ENCODE assay signal across 22 mouse cellular contexts in the genomic region with DNA sequence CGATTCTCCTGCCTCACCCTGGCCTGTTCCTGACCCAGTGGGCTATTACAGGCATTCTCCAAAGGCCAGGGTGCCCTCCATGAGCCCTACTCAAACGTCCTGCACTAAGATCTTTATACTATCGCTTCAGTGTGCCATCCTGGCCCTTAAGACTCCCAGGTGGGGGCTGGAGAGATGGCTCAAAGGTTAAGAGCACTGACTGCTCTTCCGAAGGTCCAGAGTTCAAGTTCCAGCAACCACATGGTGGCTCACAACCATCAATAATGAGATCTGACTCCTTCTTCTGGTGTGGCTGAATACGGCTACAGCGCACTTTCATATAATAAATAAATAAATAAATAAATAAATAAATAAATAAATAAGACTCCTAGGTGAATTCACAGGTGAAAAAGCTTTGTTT. TPM values are rescaled to one million over a fixed set of nuclear protein-coding genes. Genes with fewer than 3 reads are reported as not detected.
A peak's percentile ranks its signal among the peaks of the same experiment; 100 is the strongest.
DNase-seq lines count a peak whose midpoint lies in the region; ATAC-seq and TF ChIP-seq lines count a peak whose summit lies in the region.
"Had no signal": no experiment of that assay in that cellular context is flagged by ENCODE, and none has a peak within 500 bp of the region (broad histone marks: within the 10 kb centered on the region; RNA-seq: fewer than 3 reads in every experiment).

No protein-coding gene starts in this region.

- DNase-seq in kidney, adult 11 months, result peak; percentile 50
- DNase-seq in kidney, postnatal 4 days, result no peak
- peak; percentile 68 for DNase-seq in kidney, adult 2 months
- DNase-seq in kidney, postnatal 14 days, result no peak
- DNase-seq in kidney, postnatal 25 days, result peak; percentile 32 to 63
- DNase-seq: adrenal gland, adult 2 months; adrenal gland, postnatal 10 days; adrenal gland, postnatal 25 days; cerebellum, adult 11 months; cerebellum, adult 18-20 months; cerebellum, adult 8-10 months; cerebellum, adult 9-11 months; cerebellum, postnatal 14 days; cerebellum, postnatal 36 days; embryo, embryonic 11 days had no signal

- no peaks in the 10 kb centered on the region for H3K9me3 ChIP-seq in kidney, embryonic 16.5 days (ENCODE audit: low read length)
- H3K9me3 ChIP-seq: embryonic facial prominence, embryonic 13.5 days; embryonic facial prominence, embryonic 15.5 days; forebrain, embryonic 10.5 days; forebrain, embryonic 12.5 days had no signal

- H3K9ac ChIP-seq in kidney, embryonic 16.5 days (replicated peaks; ENCODE audit: low read length), result no peak overlapping the region
- H3K9ac ChIP-seq: embryonic facial prominence, embryonic 13.5 days; embryonic facial prominence, embryonic 15.5 days; forebrain, embryonic 12.5 days had no signal

- WGBS in kidney, adult 2 months, result 57% methylated on average over 6 of the region's 6 CpGs
- 77% methylated on average over 6 of the region's 6 CpGs for WGBS in kidney, embryonic 16.5 days

- no peaks in the 10 kb centered on the region for H3K36me3 ChIP-seq in kidney, adult 2 months (ENCODE audit: control insufficient read depth, insufficient read depth, low read length)
- H3K36me3 ChIP-seq in kidney, embryonic 16.5 days (ENCODE audit: insufficient read depth, low read length), result peaks cover 6% of the 10 kb centered on the region; the same call in 1 of the 2 replicates
- H3K36me3 ChIP-seq: forebrain, embryonic 10.5 days had no signal

- no peak overlapping the region for H3K4me2 ChIP-seq in kidney, embryonic 16.5 days (replicated peaks; ENCODE audit: low read depth, low read length)
- H3K4me2 ChIP-seq: embryonic facial prominence, embryonic 13.5 days; embryonic facial prominence, embryonic 15.5 days; forebrain, embryonic 12.5 days had no signal

- TF ChIP-seq CTCF in kidney, adult 2 months (conservative IDR thresholded peaks at IDR 0.05; ENCODE audit: insufficient read depth, insufficient read length, low read depth, low read length), result no peak

- H3K4me1 ChIP-seq in kidney, adult 2 months (ENCODE audit: control insufficient read depth, insufficient read depth, low read length), result peaks cover 15% of the 10 kb centered on the region
- no peaks in the 10 kb centered on the region for H3K4me1 ChIP-seq in kidney, embryonic 16.5 days (ENCODE audit: insufficient read depth, low read length)
- H3K4me1 ChIP-seq: embryonic facial prominence, embryonic 13.5 days; embryonic facial prominence, embryonic 15.5 days; forebrain, embryonic 12.5 days had no signal

- no peak for ATAC-seq in kidney, embryonic 16.5 days (ENCODE audit: low FRiP score, low TSS enrichment)
- ATAC-seq: forebrain, embryonic 14.5 days had no signal

- no peaks in the 10 kb centered on the region for H3K27me3 ChIP-seq in kidney, adult 2 months (replicated peaks; ENCODE audit: control insufficient read depth, insufficient read depth, low read length)
- H3K27me3 ChIP-seq in kidney, embryonic 16.5 days (ENCODE audit: insufficient read depth, low read length), result no peaks in the 10 kb centered on the region
- H3K27me3 ChIP-seq: embryonic facial prominence, embryonic 13.5 days; embryonic facial prominence, embryonic 15.5 days; forebrain, embryonic 12.5 days had no signal

- peak overlapping the region; percentile 81 for H3K27ac ChIP-seq in kidney, adult 2 months (ENCODE audit: insufficient read depth, low read depth, low read length)
- H3K27ac ChIP-seq in kidney, embryonic 16.5 days (ENCODE audit: low read length), result no peak overlapping the region
- H3K27ac ChIP-seq: embryonic facial prominence, embryonic 13.5 days; embryonic facial prominence, embryonic 15.5 days; forebrain, embryonic 10.5 days; forebrain, embryonic 12.5 days had no signal

- TF ChIP-seq POLR2A in kidney, adult 2 months (IDR thresholded peaks at IDR 0.05; ENCODE audit: low read depth, low read length), result no peak

- H3K4me3 ChIP-seq in kidney, adult 2 months (ENCODE audit: insufficient read depth, low read depth, low read length), result no peak overlapping the region
- H3K4me3 ChIP-seq in kidney, embryonic 16.5 days (ENCODE audit: low read length), result no peak overlapping the region
- H3K4me3 ChIP-seq: embryonic facial prominence, embryonic 13.5 days; embryonic facial prominence, embryonic 15.5 days; erythroblast, embryonic 14.5 days; forebrain, embryonic 10.5 days; forebrain, embryonic 12.5 days had no signal

RNA-seq across cellular contexts. Expression of a gene that starts 7.0 kb away (rescaled TPM):
- 28.5 and 30.4 TPM in 2 replicates for polyA plus RNA-seq in kidney, adult 2 months (2012; rRNA removed)
- polyA plus RNA-seq in kidney, embryonic 16.5 days (2015; fragmentation: Nextera tagmentation; extraction: Ambion mirVana), result 10.1 and 10.2 TPM in 2 replicates

RNA-seq across cellular contexts. Expression of a gene that starts 22.3 kb away (rescaled TPM):
- 578 and 812 TPM in 2 replicates for polyA plus RNA-seq in kidney, adult 2 months (2012; rRNA removed)
- polyA plus RNA-seq in kidney, embryonic 16.5 days (2015; fragmentation: Nextera tagmentation; extraction: Ambion mirVana), result 262 and 290 TPM in 2 replicates

RNA-seq across cellular contexts. Expression of a gene that starts 41.0 kb away (rescaled TPM):
- polyA plus RNA-seq in kidney, adult 2 months (2012; rRNA removed), result 18.7 and 20.6 TPM in 2 replicates
- 37.5 and 37.8 TPM in 2 replicates for polyA plus RNA-seq in kidney, embryonic 16.5 days (2015; fragmentation: Nextera tagmentation; extraction: Ambion mirVana)

RNA-seq across cellular contexts. Expression of a gene that starts 43.9 kb away (rescaled TPM):
- polyA plus RNA-seq in kidney, adult 2 months (2012; rRNA removed), result 160 and 163 TPM in 2 replicates
- 41.6 and 45.4 TPM in 2 replicates for polyA plus RNA-seq in kidney, embryonic 16.5 days (2015; fragmentation: Nextera tagmentation; extraction: Ambion mirVana)

Comparison
In these comparisons a context has a peak if more than half of its experiments do, and no peak if none do; other contexts are left out.
1. DNase-seq: peak in kidney, adult 11 months (single experiment), kidney, adult 2 months (single experiment) and kidney, postnatal 25 days (2 of 2); none in kidney, postnatal 4 days (0 of 2) and kidney, postnatal 14 days (single experiment).